Mouse (Mus musculus) frontal cortex, postnatal 36 days (tissue): ENCODE measurements at regions not wholly inside any gene's neighbourhood (a gene's known extent, or its start where the extent isn't known, plus 50 kb on each side); places are given as distances from the start of the nearest gene placed in this dataset.
"Not testable (repeated sequence)": the region's sequence is repeated elsewhere in the genome, so short reads cannot be mapped to it uniquely, and the experiment has no call there.

Experiments used
- DNase-seq, 2 experiments: peaks; one replicate each; pipeline ENCODE4 v3.0.0; 2022; ENCODE audit warnings: low spot score in 2 of 2

- peak in 1 of 2 experiments; percentile 22 for DNase-seq
These were observed 397.8 kb upstream of the Gm21833 start for GRCm38 (mm10) chr16:82430384-82430783.

DNA sequence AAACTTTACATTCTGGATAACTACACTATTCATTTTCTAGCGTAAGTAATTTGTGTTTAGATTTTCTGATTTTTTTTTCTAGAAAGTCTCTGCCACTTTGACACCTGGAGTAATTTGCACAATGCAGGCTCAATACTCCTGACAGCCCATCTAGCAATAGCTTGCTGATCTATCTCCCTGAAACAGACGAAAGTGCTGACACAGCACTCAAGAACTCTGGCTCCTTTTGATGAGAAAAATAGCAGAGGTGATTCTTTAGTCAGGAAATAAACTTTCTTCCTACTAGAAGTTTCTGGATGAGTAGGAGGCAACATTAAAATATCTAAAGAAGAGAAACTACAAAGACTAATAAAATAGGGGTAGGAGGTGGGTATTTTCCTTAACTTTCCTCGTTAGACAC lies 397.1 kb upstream of the Gm21833 start:
- no peak for DNase-seq

GRCm38 (mm10) chr16:82431811-82432210 lies 396.4 kb upstream of the Gm21833 start:
- peak; percentile 34 to 82 for DNase-seq

DNA sequence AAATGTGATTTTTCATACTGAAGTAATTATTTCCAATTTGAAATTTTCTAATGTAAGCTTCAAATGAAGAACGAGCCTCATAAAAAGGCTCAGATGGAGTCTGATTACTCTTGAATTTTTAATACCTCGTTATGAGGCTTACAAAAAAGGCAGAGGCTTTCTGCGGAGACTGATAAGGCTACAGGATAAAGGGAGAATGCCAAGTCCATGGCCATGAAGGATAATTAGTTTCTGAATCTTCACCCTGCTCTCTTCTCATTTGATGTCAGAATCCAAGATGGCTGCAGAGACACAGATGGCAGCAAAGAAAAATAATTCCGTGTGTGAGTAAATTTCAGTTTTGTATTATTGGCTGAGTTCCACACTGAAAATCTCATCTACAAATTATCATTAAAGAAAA lies 367.3 kb upstream of the Gm21833 start:
- DNase-seq = no peak

GRCm38 (mm10) chr16:82470736-82471387 lies 357.3 kb upstream of the Gm21833 start:
- no peak for DNase-seq

DNA sequence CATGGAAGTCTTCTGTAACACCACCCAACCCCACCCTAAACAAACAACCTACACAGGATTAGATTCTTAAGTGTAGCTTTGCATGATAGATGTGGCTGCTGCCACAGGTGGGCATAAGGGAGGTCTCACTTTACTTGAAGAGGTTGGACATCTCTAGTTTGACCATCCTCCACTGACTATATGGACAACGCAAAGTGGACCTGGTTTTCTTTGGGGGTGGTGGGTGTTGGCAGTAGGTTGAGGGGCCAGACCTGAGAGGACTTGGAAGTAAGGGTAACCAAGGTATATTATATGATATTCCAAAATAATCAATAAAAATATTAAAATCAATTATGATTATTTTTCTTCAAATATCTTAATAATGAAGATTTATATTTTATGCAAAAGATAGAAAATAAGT lies 307.8 kb upstream of the Gm21833 start:
- DNase-seq = no peak

GRCm38 (mm10) chr16:82521582-82521981 lies 306.6 kb upstream of the Gm21833 start:
- no peak for DNase-seq

DNA sequence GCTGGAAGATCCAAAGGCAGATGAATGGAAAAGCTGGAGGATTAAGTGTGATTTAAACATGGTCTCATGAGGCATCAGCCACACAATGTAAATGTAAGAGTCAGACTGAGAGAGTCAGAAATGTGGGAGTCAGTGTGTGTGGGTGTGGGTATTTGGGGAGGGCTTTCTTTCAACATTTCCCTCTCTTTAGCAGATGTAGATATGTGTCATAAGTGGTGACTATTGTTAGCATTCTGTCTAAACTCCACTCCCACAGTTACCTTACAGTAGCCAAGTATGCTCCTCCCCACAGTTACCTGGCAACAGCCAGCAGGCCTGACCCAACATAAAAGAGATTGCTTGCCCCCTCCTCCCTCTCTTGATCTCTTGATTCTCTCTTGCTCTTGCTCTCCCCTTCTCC lies 263.8 kb upstream of the Gm21833 start:
- peak in 1 of 2 experiments; percentile 17 for DNase-seq

DNA sequence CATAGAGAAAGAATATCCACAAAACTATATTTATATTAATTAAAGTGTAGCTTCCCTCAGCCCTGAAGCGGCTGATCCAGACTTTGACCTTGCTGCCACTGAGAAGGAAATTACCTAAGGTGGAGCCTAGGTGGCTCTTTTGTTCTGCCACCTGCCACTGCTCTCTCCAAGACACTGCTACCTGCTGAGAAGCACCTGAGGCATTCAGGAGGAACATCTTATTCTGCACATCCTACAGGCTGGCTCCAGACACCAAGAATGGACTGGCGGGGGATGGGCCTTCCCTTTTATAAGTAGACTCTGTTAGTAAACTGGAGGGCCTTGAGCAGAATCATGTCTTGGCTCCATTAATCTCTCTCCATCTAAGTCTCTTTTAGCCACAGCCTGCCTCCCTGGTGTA lies 231.7 kb upstream of the Gm21833 start:
- not testable (repeated sequence) for DNase-seq

DNA sequence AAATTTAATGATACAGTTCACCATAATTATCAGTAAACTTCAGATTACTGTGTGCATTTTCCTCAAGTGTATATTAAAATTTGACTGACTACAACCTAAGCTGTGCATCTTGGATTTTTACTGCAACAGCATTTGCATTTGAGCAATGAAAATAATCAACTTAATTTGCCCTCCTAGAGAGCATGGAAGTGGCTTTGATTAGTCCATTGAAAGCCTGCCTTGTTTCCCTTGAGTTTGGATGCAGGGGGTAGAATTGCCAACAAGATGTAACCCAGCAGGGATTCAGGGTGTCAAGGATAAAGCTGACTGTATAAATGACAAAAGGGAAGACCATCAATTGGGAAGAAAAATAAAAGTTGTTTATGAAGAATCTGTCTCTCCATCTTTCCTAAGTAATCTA lies 226.1 kb upstream of the Gm21833 start:
- DNase-seq = no peak
